Mouse (Mus musculus): Measurements from ENCODE around the gene Gpr1. TPM values are rescaled to one million over a fixed set of nuclear protein-coding genes. Genes with fewer than 3 reads are reported as not detected.

Gene Gpr1
- polyA plus RNA-seq, 1 experiment from 2014 or later: 0.44 TPM

DNA sequence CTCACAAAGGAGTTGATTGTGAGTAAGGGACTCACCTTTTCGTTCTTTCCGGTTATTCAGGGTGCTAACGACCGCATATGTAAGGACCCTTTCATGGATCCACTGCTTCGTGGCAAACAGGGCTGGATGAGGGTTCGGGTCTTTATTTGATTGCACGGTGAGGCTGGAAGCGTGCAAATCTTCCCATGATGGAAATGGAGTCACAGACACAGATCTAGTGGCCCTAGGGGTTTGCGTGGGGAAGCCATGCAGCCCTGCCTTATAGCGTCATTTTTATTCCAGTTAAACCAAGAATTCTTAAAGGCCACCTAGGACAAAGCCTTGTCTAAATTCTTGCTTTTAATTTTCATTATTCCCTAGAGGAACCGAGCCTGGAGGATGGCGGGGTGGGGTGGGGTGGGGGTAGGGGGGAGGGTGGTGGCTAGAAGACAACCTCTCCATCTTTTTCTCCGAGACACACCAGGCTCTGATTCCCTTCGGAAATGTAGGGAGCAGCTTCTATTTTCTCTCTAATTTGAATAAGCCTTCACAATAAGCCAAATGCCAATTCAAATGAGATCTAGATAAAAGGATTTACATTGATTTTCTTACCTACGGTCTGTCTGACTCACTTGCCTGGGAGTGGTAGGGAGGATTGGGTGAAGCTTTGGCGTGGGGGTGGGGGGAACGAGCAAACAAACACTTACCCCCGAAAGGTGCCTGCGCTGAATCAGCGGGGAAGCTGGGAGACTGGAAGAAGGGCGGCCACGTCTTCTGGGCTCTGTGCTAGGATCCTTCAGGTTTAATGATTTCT lies 669 bp downstream of the Gpr1 start:
- Histone ChIP-seq H3K27me3 (no peaks in the 10 kb centered on the region), H3K36me3 (no peaks in the 10 kb centered on the region), H3K9me3 (no peaks in the 10 kb centered on the region), H3K4me3 (peak overlapping the region; percentile 3; the same call in 1 of the 2 replicates), H3K9ac (peak overlapping the region; percentile 25; the same call in 1 of the 2 replicates), H3K4me2 (peak overlapping the region; percentile 45), H3K4me1 (replicated peaks) (peaks cover 15% of the 10 kb centered on the region), H3K27ac (replicated peaks) (no peak overlapping the region)
- ATAC-seq (ENCODE audit: low FRiP score, low read depth): no peak
- 17% methylated on average over 22 of the region's 22 CpGs for WGBS

DNA sequence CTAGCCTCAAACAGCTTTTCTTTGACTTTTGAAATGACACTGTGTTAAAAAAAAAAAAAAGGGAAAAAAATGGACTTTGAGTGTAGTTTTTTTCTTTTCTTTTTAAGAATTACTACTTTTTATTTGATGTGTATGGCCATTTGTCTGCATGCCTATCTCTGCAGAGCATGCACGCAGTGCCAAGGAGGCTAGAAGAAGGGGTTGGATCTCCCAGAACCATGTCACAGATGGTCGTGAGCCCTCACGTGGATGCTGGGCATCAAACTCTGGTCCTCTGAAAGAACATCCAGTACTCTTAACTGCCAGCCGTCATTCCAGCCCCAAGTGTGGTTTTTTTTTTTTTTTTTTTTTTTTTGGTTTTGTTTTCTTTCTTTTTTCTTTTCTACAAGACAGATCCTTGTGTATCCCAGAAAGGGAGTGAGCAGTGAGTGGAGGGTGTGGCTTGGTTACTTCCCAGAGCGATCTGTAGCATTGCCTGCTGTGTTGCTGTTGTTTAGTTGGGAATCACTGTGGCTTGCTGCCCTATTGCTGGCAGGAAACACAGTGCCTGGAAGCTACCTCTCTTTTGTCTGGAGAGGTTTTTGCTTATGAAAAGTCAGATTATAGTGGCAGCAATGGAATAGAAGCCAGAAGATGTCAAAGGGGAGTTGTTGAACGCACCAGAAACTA lies 4.3 kb downstream of the Gpr1 start:
- no peak for ATAC-seq (ENCODE audit: low FRiP score, low read depth)
- no peaks in the 10 kb centered on the region for H3K27me3 ChIP-seq
- no peak overlapping the region for H3K4me3 ChIP-seq
- no peak overlapping the region for H3K27ac ChIP-seq (replicated peaks)
- no peak overlapping the region for H3K4me2 ChIP-seq
- no peak overlapping the region for H3K9ac ChIP-seq
- H3K4me1 ChIP-seq (replicated peaks): peaks cover 15% of the 10 kb centered on the region
- H3K9me3 ChIP-seq: no peaks in the 10 kb centered on the region
- H3K36me3 ChIP-seq: no peaks in the 10 kb centered on the region
- 13% methylated on average over 6 of the region's 6 CpGs for WGBS

DNA sequence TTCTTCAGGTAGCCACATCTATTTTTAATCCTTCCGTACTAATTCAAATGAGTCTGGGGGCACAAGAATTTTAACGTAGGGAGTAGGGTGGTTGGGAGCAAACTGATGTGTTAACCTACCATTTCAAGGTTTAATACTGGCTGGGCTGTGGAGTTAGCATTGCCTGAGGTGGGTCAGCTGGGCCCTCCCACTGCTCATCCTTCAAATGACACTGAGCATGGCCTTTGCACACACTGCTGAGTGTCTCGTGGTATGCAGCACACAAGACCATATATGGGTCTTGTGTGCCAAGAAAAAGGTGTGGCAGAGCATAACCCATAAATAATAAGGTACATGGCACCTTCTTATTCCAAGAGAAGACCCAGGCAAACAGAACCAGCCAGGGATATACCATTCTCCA lies 6.7 kb downstream of the Gpr1 start:
- Histone ChIP-seq H3K4me3 (no peak overlapping the region), H3K9ac (no peak overlapping the region), H3K4me1 (replicated peaks) (peaks cover 15% of the 10 kb centered on the region), H3K9me3 (no peaks in the 10 kb centered on the region), H3K4me2 (no peak overlapping the region), H3K27me3 (no peaks in the 10 kb centered on the region), H3K36me3 (no peaks in the 10 kb centered on the region), H3K27ac (replicated peaks) (no peak overlapping the region)
- ATAC-seq (ENCODE audit: low FRiP score, low read depth): no peak
- WGBS: 85% methylated on average over 3 of the region's 3 CpGs

DNA sequence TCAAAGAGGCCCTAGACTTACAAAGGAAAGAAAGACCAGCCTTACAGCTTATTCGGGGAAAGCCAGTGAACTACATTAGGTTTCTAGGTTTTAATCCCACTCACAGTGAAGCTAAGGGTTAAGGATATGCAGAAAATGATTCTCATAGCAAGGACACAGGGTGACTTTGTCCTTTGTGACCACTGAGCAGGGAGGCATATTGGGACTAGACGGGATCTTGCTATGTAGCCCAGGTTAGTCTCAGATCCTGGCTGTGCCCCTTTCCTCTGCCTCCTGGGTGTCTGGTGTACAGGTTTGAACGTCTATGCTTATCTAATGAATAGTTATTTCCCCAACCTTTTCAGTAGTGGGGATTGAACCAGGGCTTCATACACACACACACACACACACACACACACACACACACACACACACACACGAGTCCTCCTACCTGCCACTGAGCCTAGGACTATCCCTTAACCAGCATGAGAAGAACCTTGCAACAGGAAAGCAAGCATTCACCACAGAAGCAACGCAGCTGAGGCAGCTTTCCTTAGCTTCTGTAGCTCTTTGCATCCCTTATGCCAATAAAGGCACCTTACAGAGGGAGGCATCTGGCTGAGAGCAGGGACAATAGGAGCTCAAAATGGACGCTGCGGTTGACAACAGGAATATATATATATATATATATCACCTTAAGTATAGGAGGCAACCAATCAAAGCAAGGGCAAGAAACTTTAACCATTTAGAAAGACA lies 9.5 kb downstream of the Gpr1 start:
- peak overlapping the region; percentile 81 for H3K27ac ChIP-seq (replicated peaks)
- H3K36me3 ChIP-seq: no peaks in the 10 kb centered on the region
- ATAC-seq (ENCODE audit: low FRiP score, low read depth): peak; percentile 37; the same call in 1 of the 2 replicates
- WGBS: 19% methylated on average over 7 of the region's 7 CpGs
- H3K4me3 ChIP-seq: no peak overlapping the region
- H3K27me3 ChIP-seq: no peaks in the 10 kb centered on the region
- H3K9ac ChIP-seq: no peak overlapping the region
- H3K9me3 ChIP-seq: no peaks in the 10 kb centered on the region
- peaks cover 15% of the 10 kb centered on the region for H3K4me1 ChIP-seq (replicated peaks)
- H3K4me2 ChIP-seq: no peak overlapping the region

DNA sequence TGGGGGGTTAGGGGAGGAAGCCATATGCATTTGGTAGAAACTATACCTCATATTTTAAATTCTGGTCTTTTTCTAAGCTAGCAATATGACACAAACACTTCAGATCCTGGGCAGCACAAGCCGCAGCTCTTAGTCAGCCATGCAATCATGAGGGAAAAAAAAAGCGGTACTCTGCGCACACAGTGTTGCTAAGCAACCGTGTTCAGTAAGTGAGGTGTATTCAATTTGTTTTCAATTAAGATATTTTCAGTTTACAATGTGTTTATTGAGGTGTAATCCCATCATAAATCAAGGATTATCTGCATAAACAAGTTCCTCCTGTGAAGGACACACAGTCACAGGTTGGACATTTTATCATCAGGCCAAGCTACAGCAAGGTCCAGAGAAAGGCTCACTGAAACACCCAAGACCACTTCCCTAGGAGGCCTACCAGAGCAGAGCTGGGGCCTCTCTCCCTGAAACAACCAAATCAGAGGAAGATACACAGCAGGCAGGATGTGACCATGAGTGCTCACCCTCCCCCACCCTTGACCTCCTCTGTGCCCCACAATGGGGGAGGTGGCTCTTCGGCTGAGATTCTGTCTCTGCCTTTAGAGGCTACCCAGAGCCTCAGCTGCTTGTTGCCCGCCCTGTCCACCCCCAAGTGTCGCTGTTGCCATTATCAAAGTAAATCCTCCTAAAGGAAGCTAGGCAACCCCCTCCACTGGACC lies 10.2 kb downstream of the Gpr1 start:
- 0 out of 2 replicates have a peak overlapping the region, but pooled peaks have one; percentile 4 for H3K9ac ChIP-seq

DNA sequence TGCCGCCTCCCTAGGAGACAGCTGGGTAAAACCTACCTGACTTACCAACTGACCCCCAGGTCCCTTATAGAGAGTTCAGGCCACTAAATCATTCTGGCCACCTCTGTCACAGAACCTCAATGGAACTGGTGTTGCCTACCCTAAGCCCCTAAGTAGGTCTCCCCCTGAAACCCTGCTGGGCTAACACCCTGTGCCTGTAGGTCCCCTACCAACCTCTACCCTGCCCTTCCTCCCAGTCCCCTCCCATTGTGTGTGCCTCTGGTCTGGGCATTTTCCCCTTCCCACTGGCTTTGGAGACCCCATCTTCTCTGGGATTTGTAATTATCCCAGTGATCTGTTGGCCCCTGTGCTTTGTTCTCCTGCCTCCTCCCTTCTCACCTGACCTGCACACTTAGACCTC lies 10.9 kb downstream of the Gpr1 start:
- Histone ChIP-seq H3K36me3 (no peaks in the 10 kb centered on the region), H3K27ac (replicated peaks) (peak overlapping the region; percentile 81), H3K4me1 (replicated peaks) (peaks cover 15% of the 10 kb centered on the region), H3K9ac (0 out of 2 replicates have a peak overlapping the region, but pooled peaks have one; percentile 4), H3K4me2 (no peak overlapping the region), H3K9me3 (no peaks in the 10 kb centered on the region), H3K4me3 (no peak overlapping the region), H3K27me3 (no peaks in the 10 kb centered on the region)
- WGBS: 75% methylated on average over 1 of the region's 1 CpGs
- ATAC-seq (ENCODE audit: low FRiP score, low read depth): no peak

More for the DNA sequence above, 10.2 kb downstream of the Gpr1 start:
- ATAC-seq (ENCODE audit: low FRiP score, low read depth): peak; percentile 88
- Histone ChIP-seq H3K4me2 (no peak overlapping the region), H3K9me3 (no peaks in the 10 kb centered on the region), H3K36me3 (no peaks in the 10 kb centered on the region), H3K4me1 (replicated peaks) (peaks cover 15% of the 10 kb centered on the region), H3K27ac (replicated peaks) (peak overlapping the region; percentile 81), H3K27me3 (no peaks in the 10 kb centered on the region), H3K4me3 (no peak overlapping the region)
- WGBS: 5% methylated on average over 7 of the region's 7 CpGs

GRCm38 (mm10) chr1:63201672-63202071 lies 12.7 kb downstream of the Gpr1 start:
- H3K4me2 ChIP-seq: no peak overlapping the region
- no peaks in the 10 kb centered on the region for H3K9me3 ChIP-seq
- H3K4me3 ChIP-seq: no peak overlapping the region
- H3K27me3 ChIP-seq: no peaks in the 10 kb centered on the region
- no peak overlapping the region for H3K9ac ChIP-seq
- peaks cover 15% of the 10 kb centered on the region for H3K4me1 ChIP-seq (replicated peaks)
- H3K36me3 ChIP-seq: no peaks in the 10 kb centered on the region
- no peak for ATAC-seq (ENCODE audit: low FRiP score, low read depth)
- no peak overlapping the region for H3K27ac ChIP-seq (replicated peaks)
- WGBS: 57% methylated on average over 1 of the region's 1 CpGs

GRCm38 (mm10) chr1:63200322-63200721 lies 14.0 kb downstream of the Gpr1 start:
- H3K4me1 ChIP-seq (replicated peaks): peaks cover 15% of the 10 kb centered on the region
- H3K36me3 ChIP-seq: no peaks in the 10 kb centered on the region
- ATAC-seq (ENCODE audit: low FRiP score, low read depth): no peak
- no peak overlapping the region for H3K4me2 ChIP-seq
- no peak overlapping the region for H3K9ac ChIP-seq
- no peak overlapping the region for H3K4me3 ChIP-seq
- whole genome bisulfite sequencing: 94% methylated on average over 18 of the region's 18 CpGs
- H3K9me3 ChIP-seq: no peaks in the 10 kb centered on the region
- H3K27me3 ChIP-seq: no peaks in the 10 kb centered on the region
- no peak overlapping the region for H3K27ac ChIP-seq (replicated peaks)

- Histone ChIP-seq H3K36me3 (no peaks in the 10 kb centered on the region), H3K4me3 (no peak overlapping the region), H3K4me1 (replicated peaks) (peaks cover 12% of the 10 kb centered on the region), H3K9ac (no peak overlapping the region), H3K27ac (replicated peaks) (no peak overlapping the region), H3K4me2 (no peak overlapping the region), H3K9me3 (no peaks in the 10 kb centered on the region), H3K27me3 (no peaks in the 10 kb centered on the region)
- ATAC-seq (ENCODE audit: low FRiP score, low read depth): no peak
- 95% methylated on average over 6 of the region's 6 CpGs for WGBS
Observed at GRCm38 (mm10) chr1:63199387-63199786, 15.0 kb downstream of the Gpr1 start.

GRCm38 (mm10) chr1:63195848-63196512 lies 18.4 kb downstream of the Gpr1 start:
- Histone ChIP-seq H3K27ac (replicated peaks) (no peak overlapping the region), H3K9ac (no peak overlapping the region), H3K4me2 (no peak overlapping the region), H3K9me3 (no peaks in the 10 kb centered on the region), H3K36me3 (no peaks in the 10 kb centered on the region), H3K4me1 (replicated peaks) (no peaks in the 10 kb centered on the region), H3K27me3 (no peaks in the 10 kb centered on the region), H3K4me3 (no peak overlapping the region)
- ATAC-seq (ENCODE audit: low FRiP score, low read depth): no peak
- 73% methylated on average over 5 of the region's 5 CpGs for WGBS
